Mouse (Mus musculus) heart, postnatal 0 days (tissue): ENCODE data around the gene Chn1. TPM values are rescaled to one million over a fixed set of nuclear protein-coding genes. Genes with fewer than 3 reads are reported as not detected.

Experiments
- ATAC-seq: fragments of 200-750 bp; cut with Nextera tagmentation; 2 replicates; pipeline ENCODE4 v1.8.0; 2017; ENCODE audit warnings: low read depth, moderate number of reproducible peaks, moderate library complexity; ENCODE audit not compliant: insufficient read depth
- DNase-seq: peaks from one replicate; pipeline ENCODE4 v3.0.0-alpha.2; 2016; ENCODE audit warnings: low spot score
- H3K27ac ChIP-seq: fragments of 300-500 bp; sonication (generic); 2 replicates; pipeline ENCODE4 v1.5.1; 2014; ENCODE audit warnings: low read depth, mild to moderate bottlenecking
- H3K27me3 ChIP-seq: fragments of 300-500 bp; sonication (generic); 2 replicates; pipeline ENCODE4 v1.6.1; 2014; ENCODE audit warnings: low read length, mixed read lengths; ENCODE audit not compliant: control insufficient read depth, insufficient read depth
- H3K36me3 ChIP-seq: fragments of 300-500 bp; sonication (generic); replicated peaks from 2 replicates; pipeline ENCODE4 v1.6.1; 2014; ENCODE audit warnings: low read length, mixed read lengths; ENCODE audit not compliant: control insufficient read depth, insufficient read depth
- H3K4me1 ChIP-seq: fragments of 300-500 bp; sonication (generic); 2 replicates; pipeline ENCODE4 v1.6.1; 2014; ENCODE audit warnings: antibody characterized with exemption; ENCODE audit not compliant: control insufficient read depth, insufficient read depth
- H3K4me2 ChIP-seq: fragments of 300-500 bp; sonication (generic); 2 replicates; pipeline ENCODE4 v1.6.1; 2014; ENCODE audit warnings: low read depth, mild to moderate bottlenecking, low read length, moderate library complexity
- H3K4me3 ChIP-seq: fragments of 300-500 bp; sonication (generic); 2 replicates; pipeline ENCODE4 v1.5.1; 2014; ENCODE audit warnings: low read depth, low read length
- H3K9ac ChIP-seq: fragments of 300-500 bp; sonication (generic); replicated peaks from 2 replicates; pipeline ENCODE4 v1.6.1; 2014; ENCODE audit warnings: low read depth, low read length, mixed read lengths
- H3K9me3 ChIP-seq: fragments of 300-500 bp; sonication (generic); replicated peaks from 2 replicates; pipeline ENCODE4 v1.6.1; 2016; ENCODE audit warnings: low read length; ENCODE audit not compliant: control insufficient read depth
- CTCF ChIP-seq: IDR thresholded peaks from 2 replicates; pipeline ENCODE4 v1.5.1; 2016; ENCODE audit warnings: antibody characterized with exemption, control low read depth, low read depth
- EP300 ChIP-seq: IDR thresholded peaks from 2 replicates; pipeline ENCODE4 v1.6.1; 2016; ENCODE audit warnings: antibody characterized with exemption, low read depth
- whole genome bisulfite sequencing: fragments of 180-500 bp; shearing (Covaris S2); extraction: QIAGEN DNeasy Blood & Tissue Kit; methylation state at CpG from one replicate; pipeline ENCODE4 v1.1.7; 2014; 5-methylcytosine and 5-hydroxymethylcytosine counted together
- polyA plus RNA-seq: library from polyadenylated mRNA; unstranded; fragments of >200 nt; fragmentation: Nextera tagmentation; extraction: Ambion mirVana; gene quantifications from 2 replicates; pipeline ENCODE4 v1.2.1, GENCODE M21; 2015
- total RNA-seq: library from RNA; depleted of rRNA; stranded (reverse); fragments of >200 nt; gene quantifications from 2 replicates; pipeline ENCODE4 v1.2.3, GENCODE M21; 2014; ENCODE audit warnings: low replicate concordance

Chn1 gene
- total and polyA plus RNA-seq, 2 experiments from 2014 or later = 18.6 to 29.6 TPM

- H3K4me3 ChIP-seq = no peak overlapping the region
- TF ChIP-seq EP300 (no peak), CTCF (no peak)
- H3K27ac ChIP-seq = no peak overlapping the region
- H3K27me3 ChIP-seq = no peaks in the 10 kb centered on the region
- no peaks in the 10 kb centered on the region for H3K36me3 ChIP-seq
- no peaks in the 10 kb centered on the region for H3K9me3 ChIP-seq
- no peak overlapping the region for H3K9ac ChIP-seq
- ATAC-seq (no peak), DNase-seq (no peak)
- 0 out of 2 replicates have a peak, but pooled peaks cover 8% of the 10 kb centered on the region for H3K4me1 ChIP-seq
- no peak overlapping the region for H3K4me2 ChIP-seq
- 44% methylated on average over 1 of the region's 1 CpGs for whole genome bisulfite sequencing
Measured at GRCm38 (mm10) chr2:73772945-73773344, 2.2 kb downstream of the Chn1 start.

GRCm38 (mm10) chr2:73768669-73769068 is 6.5 kb downstream of the Chn1 start:
- H3K4me1 ChIP-seq = peaks cover 7% of the 10 kb centered on the region; the same call in 1 of the 2 replicates
- WGBS = 77% methylated on average over 4 of the region's 4 CpGs
- H3K27me3 ChIP-seq = no peaks in the 10 kb centered on the region
- H3K36me3 ChIP-seq = no peaks in the 10 kb centered on the region
- TF ChIP-seq EP300 = no peak
- TF ChIP-seq CTCF = no peak
- no peak overlapping the region for H3K4me2 ChIP-seq
- no peaks in the 10 kb centered on the region for H3K9me3 ChIP-seq
- ATAC-seq (no peak), DNase-seq (no peak)
- no peak overlapping the region for H3K27ac ChIP-seq
- no peak overlapping the region for H3K9ac ChIP-seq
- no peak overlapping the region for H3K4me3 ChIP-seq

GRCm38 (mm10) chr2:73763541-73763940 is 11.6 kb downstream of the Chn1 start:
- H3K4me1 ChIP-seq = peaks cover 7% of the 10 kb centered on the region; the same call in 1 of the 2 replicates
- no peaks in the 10 kb centered on the region for H3K36me3 ChIP-seq
- H3K9me3 ChIP-seq = no peaks in the 10 kb centered on the region
- no peak overlapping the region for H3K9ac ChIP-seq
- no peak overlapping the region for H3K4me2 ChIP-seq
- no peak overlapping the region for H3K27ac ChIP-seq
- no peaks in the 10 kb centered on the region for H3K27me3 ChIP-seq
- TF ChIP-seq CTCF (no peak), EP300 (no peak)
- ATAC-seq = no peak
- WGBS = 20% methylated on average over 3 of the region's 3 CpGs
- H3K4me3 ChIP-seq = no peak overlapping the region
- DNase-seq = no peak

GRCm38 (mm10) chr2:73759899-73760298 is 15.2 kb downstream of the Chn1 start:
- no peak for ATAC-seq
- Histone ChIP-seq H3K9ac (no peak overlapping the region), H3K4me3 (no peak overlapping the region), H3K27ac (no peak overlapping the region), H3K27me3 (no peaks in the 10 kb centered on the region), H3K9me3 (no peaks in the 10 kb centered on the region), H3K4me2 (no peak overlapping the region), H3K36me3 (no peaks in the 10 kb centered on the region), H3K4me1 (peaks cover 7% of the 10 kb centered on the region; the same call in 1 of the 2 replicates)
- no peak for TF ChIP-seq EP300
- 48% methylated on average over 7 of the region's 7 CpGs for WGBS
- DNase-seq = no peak

- Histone ChIP-seq H3K4me2 (no peak overlapping the region), H3K9ac (no peak overlapping the region), H3K9me3 (no peaks in the 10 kb centered on the region), H3K4me1 (peaks cover 7% of the 10 kb centered on the region; the same call in 1 of the 2 replicates), H3K27ac (no peak overlapping the region), H3K4me3 (no peak overlapping the region), H3K36me3 (no peaks in the 10 kb centered on the region), H3K27me3 (no peaks in the 10 kb centered on the region)
- TF ChIP-seq CTCF (no peak), EP300 (no peak)
- 76% methylated on average over 5 of the region's 5 CpGs for WGBS
- ATAC-seq = no peak
- no peak for DNase-seq
Measured at GRCm38 (mm10) chr2:73759027-73759426, 16.1 kb downstream of the Chn1 start.

- H3K9ac ChIP-seq = no peak overlapping the region
- H3K4me2 ChIP-seq = no peak overlapping the region
- ATAC-seq = no peak
- no peaks in the 10 kb centered on the region for H3K9me3 ChIP-seq
- TF ChIP-seq EP300 (no peak), CTCF (no peak)
- H3K4me1 ChIP-seq = no peaks in the 10 kb centered on the region
- H3K27me3 ChIP-seq = no peaks in the 10 kb centered on the region
- 89% methylated on average over 1 of the region's 1 CpGs for WGBS
- H3K4me3 ChIP-seq = no peak overlapping the region
- H3K27ac ChIP-seq = no peak overlapping the region
- no peaks in the 10 kb centered on the region for H3K36me3 ChIP-seq
- no peak for DNase-seq
Measured at GRCm38 (mm10) chr2:73747297-73747696, 27.8 kb downstream of the Chn1 start.
